Mouse (Mus musculus) telencephalon, adult 2 months (tissue): ENCODE results near the gene Brca1.
A peak's percentile ranks its signal among the peaks of the same experiment; 100 is the strongest.
"Not testable (repeated sequence)": the region's sequence is repeated elsewhere in the genome, so short reads cannot be mapped to it uniquely, and the experiment has no call there.

Experiments
- DNase-seq: peaks from one replicate; pipeline ENCODE4 v3.0.0-alpha.2; 2011; ENCODE audit warnings: low read depth, low spot score

Gene Brca1

GRCm38 (mm10) chr11:101543533-101543932, 8.2 kb downstream of the Brca1 start:
- DNase-seq: no peak

GRCm38 (mm10) chr11:101526686-101527085, 25.1 kb downstream of the Brca1 start:
- no peak for DNase-seq

GRCm38 (mm10) chr11:101525936-101526595, 25.7 kb downstream of the Brca1 start:
- DNase-seq: peak; percentile 43

- DNase-seq: no peak
Observed at GRCm38 (mm10) chr11:101525056-101525455, 26.7 kb downstream of the Brca1 start.

GRCm38 (mm10) chr11:101524446-101524845, 27.3 kb downstream of the Brca1 start:
- DNase-seq: no peak

GRCm38 (mm10) chr11:101519364-101519763, 32.4 kb downstream of the Brca1 start:
- DNase-seq: no peak

- no peak for DNase-seq
Observed at GRCm38 (mm10) chr11:101518937-101519336, 32.8 kb downstream of the Brca1 start.

- DNase-seq: no peak
Observed at GRCm38 (mm10) chr11:101507090-101507489, 44.7 kb downstream of the Brca1 start.

- DNase-seq: no peak
Observed at GRCm38 (mm10) chr11:101506269-101506780, 45.4 kb downstream of the Brca1 start.

GRCm38 (mm10) chr11:101486126-101486525, 65.6 kb downstream of the Brca1 start:
- no peak for DNase-seq

- DNase-seq: no peak
Observed at GRCm38 (mm10) chr11:101485509-101486028, 66.2 kb downstream of the Brca1 start.

- DNase-seq: no peak
Observed at GRCm38 (mm10) chr11:101484814-101485213, 66.9 kb downstream of the Brca1 start.

GRCm38 (mm10) chr11:101484245-101484644, 67.5 kb downstream of the Brca1 start:
- DNase-seq: no peak

- no peak for DNase-seq
Observed at GRCm38 (mm10) chr11:101483804-101484203, 68.0 kb downstream of the Brca1 start.

- DNase-seq: no peak
Observed at GRCm38 (mm10) chr11:101480912-101481311, 70.8 kb downstream of the Brca1 start.

GRCm38 (mm10) chr11:101479171-101479635, 72.6 kb downstream of the Brca1 start:
- no peak for DNase-seq

- DNase-seq: no peak
Observed at GRCm38 (mm10) chr11:101477552-101478211, 74.1 kb downstream of the Brca1 start.

GRCm38 (mm10) chr11:101477194-101477551, 74.6 kb downstream of the Brca1 start:
- DNase-seq: no peak

- DNase-seq: not testable (repeated sequence)
Observed at GRCm38 (mm10) chr11:101476361-101476760, 75.4 kb downstream of the Brca1 start.

- no peak for DNase-seq
Observed at GRCm38 (mm10) chr11:101474298-101474697, 77.5 kb downstream of the Brca1 start.

GRCm38 (mm10) chr11:101473686-101474085, 78.1 kb downstream of the Brca1 start:
- not testable (repeated sequence) for DNase-seq

- DNase-seq: no peak
Observed at GRCm38 (mm10) chr11:101472336-101472735, 79.4 kb downstream of the Brca1 start.

GRCm38 (mm10) chr11:101471926-101472325, 79.8 kb downstream of the Brca1 start:
- no peak for DNase-seq
